Mouse (Mus musculus) cortical plate, adult 2 months (tissue): ENCODE data around the gene Tshz2. TPM values are rescaled to one million over a fixed set of nuclear protein-coding genes. Genes with fewer than 3 reads are reported as not detected.

ENCODE experiments used
- H3K27ac ChIP-seq: fragments of 200-500 bp; 2 replicates; pipeline ENCODE4 v1.5.1; 2012; ENCODE audit warnings: low read length, control low read depth, inconsistent platforms; ENCODE audit not compliant: insufficient read depth
- H3K4me1 ChIP-seq: fragments of 200-500 bp; 2 replicates; pipeline ENCODE4 v1.6.1; 2011; ENCODE audit warnings: low read length; ENCODE audit not compliant: control insufficient read depth, insufficient read depth
- H3K4me3 ChIP-seq: fragments of 200-500 bp; 2 replicates; pipeline ENCODE4 v1.5.1; 2011; ENCODE audit warnings: mild to moderate bottlenecking, low read length, control low read depth; ENCODE audit not compliant: insufficient read depth
- CTCF ChIP-seq: fragments of 200-500 bp; IDR thresholded peaks from 2 replicates; pipeline ENCODE4 v1.5.1; 2011; ENCODE audit warnings: mild to moderate bottlenecking, control low read depth, low read length; ENCODE audit not compliant: insufficient read depth; ENCODE audit errors: extremely low read depth
- POLR2A ChIP-seq: fragments of 200-500 bp; IDR thresholded peaks from 2 replicates; pipeline ENCODE4 v1.6.1; 2011; ENCODE audit warnings: mild to moderate bottlenecking, low read length, control low read depth; ENCODE audit not compliant: insufficient read depth; ENCODE audit errors: extremely low read depth
- polyA plus RNA-seq: library from polyadenylated mRNA; depleted of rRNA; stranded (reverse); fragments of >200 nt; gene quantifications from 2 replicates; pipeline ENCODE4 v1.2.3, GENCODE M21; 2012

Gene Tshz2
- polyA plus RNA-seq, 1 experiment = 46.5 TPM

GRCm38 (mm10) chr2:169790439-169791131 is 157.8 kb downstream of the Tshz2 start:
- no peak overlapping the region for H3K4me3 ChIP-seq
- no peak for TF ChIP-seq CTCF
- TF ChIP-seq POLR2A = no peak
- no peaks in the 10 kb centered on the region; the same call in 1 of the 2 replicates for H3K4me1 ChIP-seq
- H3K27ac ChIP-seq = no peak overlapping the region

GRCm38 (mm10) chr2:169792706-169793105 is 159.9 kb downstream of the Tshz2 start:
- H3K27ac ChIP-seq = no peak overlapping the region
- no peak overlapping the region for H3K4me3 ChIP-seq
- no peaks in the 10 kb centered on the region; the same call in 1 of the 2 replicates for H3K4me1 ChIP-seq
- TF ChIP-seq CTCF = no peak
- TF ChIP-seq POLR2A = no peak

GRCm38 (mm10) chr2:169802241-169802640 is 169.4 kb downstream of the Tshz2 start:
- no peak overlapping the region for H3K27ac ChIP-seq
- TF ChIP-seq CTCF (no peak), POLR2A (no peak)
- H3K4me3 ChIP-seq = no peak overlapping the region
- no peaks in the 10 kb centered on the region for H3K4me1 ChIP-seq

- Histone ChIP-seq H3K4me3 (no peak overlapping the region), H3K4me1 (no peaks in the 10 kb centered on the region), H3K27ac (no peak overlapping the region)
- TF ChIP-seq CTCF (no peak), POLR2A (no peak)
Measured at GRCm38 (mm10) chr2:169804380-169804779, 171.6 kb downstream of the Tshz2 start.

- TF ChIP-seq CTCF (no peak), POLR2A (no peak)
- Histone ChIP-seq H3K27ac (no peak overlapping the region), H3K4me3 (no peak overlapping the region), H3K4me1 (no peaks in the 10 kb centered on the region)
Measured at GRCm38 (mm10) chr2:169805545-169805944, 172.7 kb downstream of the Tshz2 start.

- Histone ChIP-seq H3K4me1 (peaks cover 4% of the 10 kb centered on the region), H3K27ac (no peak overlapping the region), H3K4me3 (no peak overlapping the region)
- no peak for TF ChIP-seq POLR2A
- no peak for TF ChIP-seq CTCF
Measured at GRCm38 (mm10) chr2:169811589-169811988, 178.8 kb downstream of the Tshz2 start.

- TF ChIP-seq CTCF (no peak), POLR2A (no peak)
- H3K4me3 ChIP-seq = no peak overlapping the region
- H3K4me1 ChIP-seq = peaks cover 4% of the 10 kb centered on the region
- H3K27ac ChIP-seq = no peak overlapping the region
Measured at GRCm38 (mm10) chr2:169812055-169812454, 179.2 kb downstream of the Tshz2 start.

GRCm38 (mm10) chr2:169812940-169813339 is 180.1 kb downstream of the Tshz2 start:
- Histone ChIP-seq H3K4me3 (no peak overlapping the region), H3K4me1 (peaks cover 4% of the 10 kb centered on the region), H3K27ac (no peak overlapping the region)
- TF ChIP-seq CTCF (no peak), POLR2A (no peak)

GRCm38 (mm10) chr2:169814351-169814750 is 181.5 kb downstream of the Tshz2 start:
- Histone ChIP-seq H3K27ac (no peak overlapping the region), H3K4me1 (peaks cover 4% of the 10 kb centered on the region), H3K4me3 (no peak overlapping the region)
- TF ChIP-seq POLR2A (no peak), CTCF (no peak)

- Histone ChIP-seq H3K4me3 (no peak overlapping the region), H3K4me1 (peaks cover 4% of the 10 kb centered on the region), H3K27ac (no peak overlapping the region)
- TF ChIP-seq POLR2A = no peak
- no peak for TF ChIP-seq CTCF
Measured at GRCm38 (mm10) chr2:169814757-169815156, 181.9 kb downstream of the Tshz2 start.
